Mouse (Mus musculus) embryonic facial prominence, embryonic 10.5 days (tissue): Measurements from ENCODE around the gene Fabp2. TPM values are rescaled to one million over a fixed set of nuclear protein-coding genes. Genes with fewer than 3 reads are reported as not detected.

Experiments
- DNase-seq: peaks from one replicate; pipeline ENCODE4 v3.0.0-alpha.2; 2017; ENCODE audit warnings: low spot score
- H3K27ac ChIP-seq: fragments of 300-500 bp; sonication (generic); replicated peaks from 2 replicates; pipeline ENCODE4 v1.5.1; 2016; ENCODE audit warnings: mild to moderate bottlenecking
- H3K27me3 ChIP-seq: fragments of 300-500 bp; sonication (generic); replicated peaks from 2 replicates; pipeline ENCODE4 v1.6.1; 2016; ENCODE audit warnings: low read depth, mild to moderate bottlenecking; ENCODE audit not compliant: poor library complexity, severe bottlenecking
- H3K36me3 ChIP-seq: fragments of 300-500 bp; sonication (generic); replicated peaks from 2 replicates; pipeline ENCODE4 v1.6.1; 2016; ENCODE audit warnings: mild to moderate bottlenecking, moderate library complexity
- H3K4me1 ChIP-seq: fragments of 300-500 bp; sonication (generic); 2 replicates; pipeline ENCODE4 v1.6.1; 2016
- H3K4me3 ChIP-seq: fragments of 300-500 bp; sonication (generic); 2 replicates; pipeline ENCODE4 v1.5.1; 2016; ENCODE audit warnings: mild to moderate bottlenecking, moderate library complexity
- H3K9me3 ChIP-seq: fragments of 300-500 bp; sonication (generic); 2 replicates; pipeline ENCODE4 v1.6.1; 2016; ENCODE audit warnings: mild to moderate bottlenecking
- WGBS: fragments of 180-500 bp; shearing (Covaris S2); methylation state at CpG from one replicate; pipeline ENCODE4 v1.1.7; 2016; 5-methylcytosine and 5-hydroxymethylcytosine counted together
- polyA plus RNA-seq: library from polyadenylated mRNA; unstranded; fragments of >200 nt; fragmentation: Nextera tagmentation; extraction: Ambion mirVana; gene quantifications from 2 replicates; pipeline ENCODE4 v1.2.1, GENCODE M21; 2016

Fabp2 gene
- polyA plus RNA-seq, result not detected in 2 replicates

DNA sequence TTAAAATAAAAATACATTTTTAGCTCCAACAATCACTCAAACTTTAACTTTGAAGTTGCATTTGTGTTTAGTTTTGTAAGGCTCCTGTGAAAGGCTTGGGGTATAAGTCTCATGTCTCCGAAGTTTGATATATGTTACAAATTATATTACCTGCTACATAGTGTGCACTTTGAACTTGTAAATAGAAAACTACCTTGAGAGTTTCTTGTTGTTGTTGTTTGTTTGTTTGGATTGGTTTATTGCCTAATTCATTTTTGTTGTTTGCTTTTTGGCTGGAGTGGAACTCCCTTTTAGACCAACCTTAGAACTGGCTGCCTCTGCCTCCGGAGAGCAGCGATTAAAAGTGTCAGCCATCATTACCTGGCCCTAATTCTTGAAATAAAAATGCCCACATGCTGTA, at the start of gene Fabp2:
TSS of gene Fabp2 (plus strand) at position 301 of the 400 bp plus-strand sequence.
- no peaks in the 10 kb centered on the region for H3K4me1 ChIP-seq
- no peak for DNase-seq
- no peaks in the 10 kb centered on the region for H3K36me3 ChIP-seq
- H3K9me3 ChIP-seq, result no peaks in the 10 kb centered on the region
- no peak within 1 kb of the TSS for H3K4me3 ChIP-seq
- H3K27ac ChIP-seq, result no peak within 1 kb of the TSS
- 94% methylated on average over 3 of the region's 3 CpGs for WGBS
- H3K27me3 ChIP-seq, result no peaks in the 10 kb centered on the region

DNA sequence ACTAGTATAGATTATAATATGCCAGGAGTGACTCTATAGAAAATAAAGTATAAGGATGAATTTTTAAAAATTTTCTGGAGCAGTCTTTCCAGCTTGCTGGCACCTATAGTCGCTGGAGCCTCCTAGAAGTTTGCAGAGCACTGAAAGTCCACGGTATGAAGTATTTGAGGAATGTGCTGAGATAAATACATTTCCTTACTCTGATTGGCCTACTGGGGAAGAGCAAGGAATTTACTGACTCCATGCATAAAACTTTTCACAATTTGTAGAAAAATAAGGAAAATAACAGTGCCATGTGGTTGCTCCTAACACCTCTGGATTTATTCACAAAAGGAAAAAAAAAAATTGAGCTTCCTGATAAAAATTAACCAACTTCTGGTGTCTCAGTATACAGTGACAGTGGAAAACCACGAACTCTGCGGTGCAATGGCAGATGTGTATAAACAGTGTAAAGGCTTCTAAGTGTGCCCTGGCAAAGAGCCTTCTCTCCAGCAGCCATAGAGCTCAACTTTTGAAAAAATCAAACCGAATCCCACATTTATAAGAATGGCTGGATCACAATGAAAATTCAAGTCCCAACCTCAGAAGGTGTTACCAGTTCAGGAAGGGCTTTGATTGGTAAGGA, 46.4 kb upstream of the Fabp2 start:
- H3K4me1 ChIP-seq, result no peaks in the 10 kb centered on the region
- DNase-seq, result no peak
- H3K4me3 ChIP-seq, result no peak overlapping the region
- peaks cover 12% of the 10 kb centered on the region for H3K36me3 ChIP-seq
- H3K9me3 ChIP-seq, result peaks cover 9% of the 10 kb centered on the region; the same call in 1 of the 2 replicates
- 81% methylated on average over 5 of the region's 5 CpGs for WGBS
- H3K27me3 ChIP-seq, result no peaks in the 10 kb centered on the region
- H3K27ac ChIP-seq, result no peak overlapping the region

DNA sequence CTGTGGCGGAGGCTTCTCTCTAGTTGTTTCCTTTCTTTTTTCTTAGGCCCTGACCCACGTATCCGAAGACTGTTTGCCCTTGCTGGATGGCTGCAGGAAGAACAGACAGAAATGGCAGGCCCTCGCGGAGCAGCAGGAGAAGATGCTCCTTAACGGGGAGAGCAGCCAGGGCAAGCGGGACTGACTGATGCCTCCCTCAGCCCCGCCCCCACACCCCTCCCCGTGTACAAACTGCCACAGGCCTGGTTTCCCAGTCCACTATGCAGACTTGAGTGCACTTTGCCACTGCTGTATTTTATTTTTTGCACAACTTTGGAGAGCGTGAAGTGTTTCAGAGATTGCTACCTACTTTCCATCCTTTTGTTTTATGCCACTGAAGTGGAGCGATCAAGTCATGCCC, 39.7 kb upstream of the Fabp2 start:
- Histone ChIP-seq H3K27me3 (no peaks in the 10 kb centered on the region), H3K4me1 (0 out of 2 replicates have a peak, but pooled peaks cover 3% of the 10 kb centered on the region), H3K27ac (0 out of 2 replicates have a peak overlapping the region, but pooled peaks have one; percentile 10), H3K9me3 (no peaks in the 10 kb centered on the region), H3K36me3 (no peaks in the 10 kb centered on the region), H3K4me3 (no peak overlapping the region)
- no peak for DNase-seq
- 42% methylated on average over 11 of the region's 11 CpGs for WGBS

DNA sequence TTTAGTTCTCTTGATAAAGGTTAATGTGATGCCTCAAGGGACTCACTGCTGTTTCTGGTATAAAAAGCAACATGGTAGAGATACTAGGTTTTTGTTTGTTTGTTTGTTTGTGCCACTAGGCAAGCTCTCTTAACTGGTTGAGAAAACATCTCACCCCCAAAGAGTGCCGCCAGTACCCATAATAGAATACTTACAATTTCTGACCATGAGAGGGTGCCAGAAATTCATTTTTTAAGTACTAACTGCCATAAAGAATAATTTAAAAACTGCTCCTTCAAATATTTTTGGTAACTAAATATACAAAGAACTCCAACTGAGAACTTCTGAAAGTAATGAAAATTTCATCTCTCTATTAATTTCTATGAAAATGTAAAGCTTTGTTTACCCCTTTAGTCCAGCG, 35.0 kb upstream of the Fabp2 start:
- no peak overlapping the region for H3K27ac ChIP-seq
- H3K27me3 ChIP-seq, result no peaks in the 10 kb centered on the region
- no peaks in the 10 kb centered on the region for H3K9me3 ChIP-seq
- DNase-seq, result no peak
- H3K4me1 ChIP-seq, result 0 out of 2 replicates have a peak, but pooled peaks cover 3% of the 10 kb centered on the region
- no peaks in the 10 kb centered on the region for H3K36me3 ChIP-seq
- H3K4me3 ChIP-seq, result no peak overlapping the region
- WGBS, result 84% methylated on average over 2 of the region's 2 CpGs

- Histone ChIP-seq H3K36me3 (no peaks in the 10 kb centered on the region), H3K9me3 (no peaks in the 10 kb centered on the region), H3K27me3 (no peaks in the 10 kb centered on the region), H3K4me1 (no peaks in the 10 kb centered on the region), H3K27ac (no peak overlapping the region), H3K4me3 (no peak overlapping the region)
- no peak for DNase-seq
- 90% methylated on average over 12 of the region's 12 CpGs for WGBS
These were observed 34.0 kb upstream of the Fabp2 start for GRCm38 (mm10) chr3:122860573-122861498.

- no peaks in the 10 kb centered on the region for H3K27me3 ChIP-seq
- WGBS, result 88% methylated on average over 4 of the region's 4 CpGs
- H3K27ac ChIP-seq, result no peak overlapping the region
- no peak overlapping the region for H3K4me3 ChIP-seq
- H3K4me1 ChIP-seq, result no peaks in the 10 kb centered on the region
- no peaks in the 10 kb centered on the region for H3K36me3 ChIP-seq
- no peak for DNase-seq
- no peaks in the 10 kb centered on the region for H3K9me3 ChIP-seq
These were observed 29.8 kb upstream of the Fabp2 start for GRCm38 (mm10) chr3:122865092-122865491.

GRCm38 (mm10) chr3:122868270-122868669, 26.6 kb upstream of the Fabp2 start:
- H3K27me3 ChIP-seq, result no peaks in the 10 kb centered on the region
- H3K4me1 ChIP-seq, result no peaks in the 10 kb centered on the region
- no peaks in the 10 kb centered on the region for H3K9me3 ChIP-seq
- 97% methylated on average over 1 of the region's 1 CpGs for WGBS
- no peaks in the 10 kb centered on the region for H3K36me3 ChIP-seq
- H3K4me3 ChIP-seq, result no peak overlapping the region
- no peak for DNase-seq
- H3K27ac ChIP-seq, result no peak overlapping the region

DNA sequence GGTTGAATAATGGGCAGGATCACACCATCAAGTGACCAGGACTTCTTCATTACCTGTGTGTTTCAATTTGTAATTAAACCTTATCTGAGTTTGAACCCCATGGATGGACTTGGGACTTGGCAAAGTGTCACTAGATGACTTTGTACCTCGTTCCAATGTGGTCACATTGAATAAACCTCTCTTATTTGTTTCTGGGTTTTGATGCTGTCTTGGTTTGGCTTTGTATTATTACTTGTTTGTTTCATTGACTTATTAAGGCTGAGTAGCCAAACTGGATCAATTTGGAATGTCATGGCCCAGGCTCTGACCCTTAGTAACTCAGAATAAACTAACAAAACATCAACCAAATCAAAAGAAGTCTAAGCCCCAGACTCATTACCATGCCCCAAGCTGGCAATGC, 23.3 kb upstream of the Fabp2 start:
- Histone ChIP-seq H3K4me1 (no peaks in the 10 kb centered on the region), H3K27me3 (no peaks in the 10 kb centered on the region), H3K9me3 (no peaks in the 10 kb centered on the region), H3K36me3 (no peaks in the 10 kb centered on the region), H3K27ac (no peak overlapping the region), H3K4me3 (no peak overlapping the region)
- DNase-seq, result no peak
- WGBS, result 81% methylated on average over 1 of the region's 1 CpGs

DNA sequence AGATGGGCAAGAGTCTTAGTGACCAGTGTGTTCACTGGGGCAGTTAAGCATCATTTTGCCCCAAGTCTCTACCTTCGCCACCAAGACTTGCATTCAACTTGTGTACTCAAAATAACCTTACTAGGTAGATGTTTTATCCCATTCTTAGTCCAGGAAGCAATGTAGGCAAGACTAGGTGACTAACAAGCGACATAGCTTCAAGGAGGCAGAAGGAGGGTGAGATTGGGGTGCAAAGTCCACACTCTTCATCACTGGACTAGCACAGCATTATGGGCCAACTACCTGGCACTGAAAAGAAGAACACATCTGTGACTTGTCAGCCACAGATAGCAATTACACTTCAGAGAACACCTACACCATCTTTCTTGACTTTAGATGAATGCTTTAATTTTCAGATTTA, 18.0 kb upstream of the Fabp2 start:
- no peak overlapping the region for H3K4me3 ChIP-seq
- H3K27ac ChIP-seq, result no peak overlapping the region
- WGBS, result 87% methylated on average over 2 of the region's 2 CpGs
- no peaks in the 10 kb centered on the region for H3K9me3 ChIP-seq
- peaks cover 7% of the 10 kb centered on the region; the same call in 1 of the 2 replicates for H3K4me1 ChIP-seq
- H3K27me3 ChIP-seq, result no peaks in the 10 kb centered on the region
- DNase-seq, result no peak
- no peaks in the 10 kb centered on the region for H3K36me3 ChIP-seq

DNA sequence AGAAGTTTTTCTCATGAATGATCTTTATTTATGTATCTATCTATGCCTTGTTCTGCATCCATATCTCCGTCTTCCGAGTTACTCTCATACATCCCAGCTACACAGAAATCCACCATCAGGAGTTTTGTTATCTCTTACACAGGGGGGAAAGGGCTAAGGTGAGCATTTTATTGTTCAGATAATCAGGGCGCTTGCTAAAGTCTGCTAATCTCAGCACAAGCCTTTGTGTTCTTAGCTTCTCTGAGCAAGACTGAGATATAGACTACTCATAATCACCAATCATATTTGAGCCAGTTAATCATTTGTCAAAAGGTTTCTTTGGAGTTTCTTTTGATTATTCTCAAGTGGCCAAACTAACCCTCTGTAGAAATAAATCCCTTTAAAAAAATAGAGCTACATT, 17.3 kb upstream of the Fabp2 start:
- 95% methylated on average over 3 of the region's 3 CpGs for WGBS
- Histone ChIP-seq H3K9me3 (no peaks in the 10 kb centered on the region), H3K27ac (no peak overlapping the region)

DNA sequence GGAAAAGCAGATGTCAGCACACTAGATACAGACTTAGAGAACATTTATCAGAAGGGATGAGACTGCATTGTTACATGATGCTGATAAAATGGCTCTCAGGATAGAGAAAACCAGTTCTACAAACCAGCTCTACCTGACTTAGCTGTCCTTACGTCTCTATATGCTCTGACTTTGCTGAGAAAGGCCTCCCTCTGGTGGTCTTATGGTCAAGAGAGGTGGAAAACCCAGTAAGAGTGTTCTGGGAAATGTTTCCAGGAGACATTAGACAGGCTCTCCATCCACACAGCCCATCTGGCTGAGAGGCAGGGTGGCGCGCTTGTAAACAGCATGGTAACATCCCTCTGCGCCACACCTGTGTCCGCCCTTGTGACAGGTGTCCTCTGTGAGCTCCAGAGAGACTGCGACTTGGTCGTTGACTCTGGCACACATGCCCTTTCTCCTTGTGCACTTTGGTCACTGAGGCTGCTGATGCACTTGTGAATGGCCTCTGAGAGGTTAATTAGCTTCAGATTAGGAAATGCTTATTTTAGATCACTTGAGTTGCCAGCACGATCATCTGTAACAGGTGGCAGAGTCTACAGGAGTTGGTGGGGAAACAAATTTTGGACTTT, 16.1 kb upstream of the Fabp2 start:
- WGBS, result 83% methylated on average over 8 of the region's 8 CpGs
- no peak for DNase-seq
- Histone ChIP-seq H3K4me1 (peaks cover 7% of the 10 kb centered on the region; the same call in 1 of the 2 replicates), H3K9me3 (no peaks in the 10 kb centered on the region), H3K36me3 (no peaks in the 10 kb centered on the region), H3K4me3 (no peak overlapping the region), H3K27me3 (no peaks in the 10 kb centered on the region), H3K27ac (no peak overlapping the region)

More for the DNA sequence above, 17.3 kb upstream of the Fabp2 start:
- peaks cover 7% of the 10 kb centered on the region; the same call in 1 of the 2 replicates for H3K4me1 ChIP-seq
- H3K36me3 ChIP-seq, result no peaks in the 10 kb centered on the region
- no peak overlapping the region for H3K4me3 ChIP-seq
- H3K27me3 ChIP-seq, result no peaks in the 10 kb centered on the region
- DNase-seq, result no peak

- no peak for DNase-seq
These were observed 7.2 kb upstream of the Fabp2 start for GRCm38 (mm10) chr3:122887505-122888301.

More at GRCm38 (mm10) chr3:122887505-122888301, 7.2 kb upstream of the Fabp2 start:
- H3K27ac ChIP-seq, result no peak overlapping the region
- no peaks in the 10 kb centered on the region for H3K27me3 ChIP-seq
- no peaks in the 10 kb centered on the region for H3K36me3 ChIP-seq
- 79% methylated on average over 4 of the region's 4 CpGs for WGBS
- no peak overlapping the region for H3K4me3 ChIP-seq
- no peaks in the 10 kb centered on the region for H3K9me3 ChIP-seq
- H3K4me1 ChIP-seq, result no peaks in the 10 kb centered on the region
